Mouse (Mus musculus): ENCODE measurements around the gene Gm8439.

Gene Gm8439

GRCm38 (mm10) chr4:120602669-120603068 lies 14.1 kb downstream of the Gm8439 start:
- in situ Hi-C loops (cut with MboI; ENCODE audit: low pct_unique_long_range_greater_than_20kb in 1 of 2, low sequenced_read_pairs in 2 of 2, unreplicated experiment in 1 of 2), result no loop called here

GRCm38 (mm10) chr4:120606941-120607340 lies 18.4 kb downstream of the Gm8439 start:
- in situ Hi-C loops (cut with MboI; ENCODE audit: low pct_unique_long_range_greater_than_20kb in 1 of 2, low sequenced_read_pairs in 2 of 2, unreplicated experiment in 1 of 2), result no loop called here

DNA sequence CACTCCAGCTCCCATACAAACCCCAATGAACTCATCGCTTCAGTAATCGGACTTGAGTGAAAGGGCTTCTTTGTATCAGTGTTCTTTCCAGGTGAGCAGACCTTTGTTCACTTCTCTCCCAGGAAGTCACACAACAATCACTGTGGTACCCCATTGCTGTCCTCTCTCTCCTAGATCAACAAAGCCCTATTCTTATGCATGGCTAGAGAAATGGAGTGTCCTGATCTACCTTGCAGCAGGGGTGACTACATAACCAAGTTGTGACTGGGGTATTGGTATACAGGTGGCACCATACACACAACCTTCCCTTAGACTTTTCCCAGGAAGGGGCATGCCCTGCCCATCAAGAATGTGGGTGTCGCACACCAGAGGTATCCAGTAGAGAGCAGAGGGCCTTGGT lies 22.5 kb downstream of the Gm8439 start:
- in situ Hi-C loops (cut with MboI; ENCODE audit: low pct_unique_long_range_greater_than_20kb in 1 of 2, low sequenced_read_pairs in 2 of 2, unreplicated experiment in 1 of 2), result no loop called here

DNA sequence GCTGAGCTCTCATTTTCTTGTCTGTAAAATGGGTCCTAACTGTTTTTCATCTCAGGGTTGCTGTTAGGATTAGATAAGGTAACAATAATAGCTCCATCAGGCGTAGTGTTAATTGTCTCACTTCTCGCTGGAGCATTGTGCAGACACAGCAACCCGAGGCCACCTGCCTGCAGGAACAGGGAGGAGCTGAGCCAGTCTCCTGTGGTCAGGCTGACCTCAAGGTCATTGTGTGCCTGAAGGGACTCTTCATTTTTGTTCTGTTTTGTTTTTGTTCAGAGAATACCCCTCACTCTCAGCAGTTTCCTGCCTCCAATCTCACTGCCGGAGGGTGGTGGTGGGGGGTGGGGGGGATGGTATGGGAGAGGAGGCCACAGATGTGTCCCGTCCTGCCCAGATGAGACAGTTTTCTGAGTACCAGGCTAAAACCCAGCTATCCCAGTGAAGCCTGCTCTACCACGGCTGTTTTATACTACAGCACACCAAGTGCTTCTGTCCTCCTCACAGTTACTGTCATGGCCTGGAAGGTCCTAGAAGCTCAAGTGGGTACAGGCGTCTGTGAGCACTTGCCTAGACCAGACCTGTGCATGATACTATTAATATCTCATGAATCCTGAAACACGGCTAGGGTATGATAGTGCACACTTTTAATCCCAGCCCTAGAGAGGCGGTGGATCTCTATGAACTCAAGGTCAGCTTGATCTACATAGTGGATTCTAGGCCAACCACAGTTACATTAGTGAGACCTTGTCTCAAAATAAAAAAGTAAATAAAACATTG lies 23.9 kb downstream of the Gm8439 start:
- in situ Hi-C loops (cut with MboI; ENCODE audit: low pct_unique_long_range_greater_than_20kb in 1 of 2, low sequenced_read_pairs in 2 of 2, unreplicated experiment in 1 of 2), result no loop called here

- in situ Hi-C loops (cut with MboI; ENCODE audit: low pct_unique_long_range_greater_than_20kb in 1 of 2, low sequenced_read_pairs in 2 of 2, unreplicated experiment in 1 of 2), result no loop called here
These were observed 25.3 kb downstream of the Gm8439 start for GRCm38 (mm10) chr4:120613691-120614329.

GRCm38 (mm10) chr4:120614644-120615043 lies 26.1 kb downstream of the Gm8439 start:
- in situ Hi-C loops (cut with MboI; ENCODE audit: low pct_unique_long_range_greater_than_20kb in 1 of 2, low sequenced_read_pairs in 2 of 2, unreplicated experiment in 1 of 2), result no loop called here

DNA sequence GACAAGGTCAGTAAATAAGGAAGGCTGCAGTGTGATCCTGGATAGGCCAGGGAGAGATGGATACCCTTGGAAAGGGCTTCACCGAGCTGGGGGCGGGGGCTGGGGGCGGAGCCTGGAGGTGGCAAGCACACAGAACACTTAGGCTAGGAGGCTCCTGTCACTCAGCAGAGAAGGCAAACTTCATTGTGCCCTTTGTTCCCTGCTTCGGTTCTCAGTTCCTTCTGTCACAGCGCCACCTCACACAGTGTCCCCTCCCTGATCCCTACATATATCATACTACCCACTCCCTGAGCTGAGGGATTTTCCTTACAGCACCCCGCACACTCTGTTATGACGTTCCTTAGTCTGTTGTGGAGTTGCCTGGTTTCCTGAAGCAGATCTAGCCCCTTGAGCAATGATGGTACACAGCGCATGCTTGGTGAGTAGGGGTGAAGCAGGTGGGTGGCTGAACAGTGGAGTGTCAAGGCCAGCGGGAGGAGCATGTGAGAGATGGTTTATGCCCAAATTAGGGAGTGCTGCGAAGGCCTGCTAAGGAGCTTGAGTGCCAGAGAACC lies 27.1 kb downstream of the Gm8439 start:
- in situ Hi-C loops (cut with MboI; ENCODE audit: low pct_unique_long_range_greater_than_20kb in 1 of 2, low sequenced_read_pairs in 2 of 2, unreplicated experiment in 1 of 2), result no loop called here

- in situ Hi-C loops (cut with MboI; ENCODE audit: low pct_unique_long_range_greater_than_20kb in 1 of 2, low sequenced_read_pairs in 2 of 2, unreplicated experiment in 1 of 2), result no loop called here
These were observed 27.9 kb downstream of the Gm8439 start for GRCm38 (mm10) chr4:120616199-120617025.

- in situ Hi-C loops (cut with MboI; ENCODE audit: low pct_unique_long_range_greater_than_20kb in 1 of 2, low sequenced_read_pairs in 2 of 2, unreplicated experiment in 1 of 2), result no loop called here
These were observed 39.2 kb downstream of the Gm8439 start for GRCm38 (mm10) chr4:120627728-120628127.

DNA sequence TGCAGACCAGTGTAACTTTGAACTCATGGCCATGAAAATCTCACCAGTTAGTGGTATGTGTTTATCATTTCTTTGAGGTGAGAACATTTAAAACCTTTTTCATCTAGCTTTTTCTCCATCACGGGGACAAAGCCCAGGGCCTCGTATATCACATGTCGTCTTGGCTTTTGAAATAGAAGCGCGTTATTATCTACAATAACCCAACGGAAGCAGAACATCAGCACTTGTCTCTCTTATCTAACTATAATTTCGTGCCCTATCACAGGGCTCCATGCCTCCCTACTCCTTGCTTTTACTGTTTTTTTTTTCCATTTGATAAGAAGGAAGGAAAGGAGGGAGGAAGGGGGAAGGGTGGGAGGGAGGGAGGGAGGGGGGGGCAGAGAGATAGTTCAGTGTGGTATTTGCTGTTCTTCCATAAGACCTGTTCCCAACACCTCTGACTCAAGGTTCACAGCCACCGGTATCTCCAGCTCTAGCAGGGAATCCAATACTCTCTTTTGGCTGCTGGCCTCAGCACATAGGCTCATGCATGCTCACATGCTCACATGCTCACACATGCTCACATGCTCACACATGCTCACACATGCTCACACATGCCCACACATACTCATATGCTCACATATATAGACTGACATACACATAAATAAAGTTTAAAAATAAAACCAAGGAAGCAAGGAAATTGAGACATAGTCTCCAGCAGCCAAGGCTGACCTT lies 41.8 kb downstream of the Gm8439 start:
- in situ Hi-C loops (cut with MboI; ENCODE audit: low pct_unique_long_range_greater_than_20kb in 1 of 2, low sequenced_read_pairs in 2 of 2, unreplicated experiment in 1 of 2), result no loop called here

DNA sequence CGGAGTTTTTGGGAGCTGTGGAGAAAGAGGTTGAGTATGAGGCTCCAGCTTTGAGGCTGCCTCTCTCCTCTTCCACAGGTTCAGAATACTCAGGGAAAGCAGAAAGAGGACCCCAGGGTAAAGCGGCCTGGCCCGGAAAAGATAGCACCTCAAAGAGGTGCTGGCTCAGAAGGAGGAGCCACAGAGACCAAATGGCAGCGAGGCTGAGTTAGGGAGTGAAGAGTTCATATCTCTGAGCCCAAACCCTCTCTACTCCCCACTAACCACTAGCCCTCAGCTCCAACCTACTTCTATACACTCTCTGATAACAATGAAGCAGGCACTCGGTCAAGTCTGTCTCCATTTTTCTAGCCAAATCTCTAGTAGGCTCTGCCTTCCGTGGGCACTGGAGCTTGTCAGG lies 43.3 kb downstream of the Gm8439 start:
- in situ Hi-C loops (cut with MboI; ENCODE audit: low pct_unique_long_range_greater_than_20kb in 1 of 2, low sequenced_read_pairs in 2 of 2, unreplicated experiment in 1 of 2), result no loop called here

- in situ Hi-C loops (cut with MboI; ENCODE audit: low pct_unique_long_range_greater_than_20kb in 1 of 2, low sequenced_read_pairs in 2 of 2, unreplicated experiment in 1 of 2), result no loop called here
These were observed 46.8 kb downstream of the Gm8439 start for GRCm38 (mm10) chr4:120635351-120635750.

DNA sequence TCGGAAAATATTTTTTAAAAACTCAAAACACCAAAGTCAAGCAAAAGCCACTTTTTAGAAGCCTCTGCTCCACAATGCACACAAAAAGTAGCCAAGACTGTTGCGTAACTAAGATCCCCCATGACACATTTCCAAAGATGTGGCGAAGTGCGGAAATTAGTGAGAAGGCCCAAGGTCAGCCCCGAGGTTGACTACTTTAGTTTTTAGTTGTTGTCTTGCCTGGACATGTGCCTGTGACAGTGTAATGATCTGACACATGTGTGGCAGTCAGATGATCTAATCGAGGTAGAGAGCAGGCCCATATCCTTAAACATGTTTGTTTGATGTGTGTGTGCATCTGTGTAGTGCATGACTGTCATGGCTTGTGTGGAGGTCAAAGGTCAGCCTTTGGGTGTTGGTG lies 53.4 kb downstream of the Gm8439 start:
- in situ Hi-C loops (cut with MboI; ENCODE audit: low pct_unique_long_range_greater_than_20kb in 1 of 2, low sequenced_read_pairs in 2 of 2, unreplicated experiment in 1 of 2), result no loop called here

DNA sequence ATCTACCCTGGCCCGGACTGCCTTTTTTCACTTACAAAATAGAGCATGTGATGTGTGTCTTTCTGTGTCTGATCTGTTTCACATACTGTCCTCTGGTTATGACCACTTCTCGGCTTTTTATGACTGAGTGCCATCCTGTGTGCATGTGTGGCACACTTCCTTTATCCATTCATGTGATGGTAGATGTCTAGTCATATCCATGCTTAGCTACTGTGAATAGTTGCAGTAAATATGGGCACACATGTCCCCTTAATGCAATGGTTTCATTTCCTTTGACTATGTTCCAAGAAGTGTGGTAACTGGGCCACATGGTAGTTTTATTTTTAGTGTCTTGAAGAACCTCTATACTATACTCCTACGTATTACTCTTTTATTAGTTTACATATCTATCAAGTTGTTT lies 55.4 kb downstream of the Gm8439 start:
- in situ Hi-C loops (cut with MboI; ENCODE audit: low pct_unique_long_range_greater_than_20kb in 1 of 2, low sequenced_read_pairs in 2 of 2, unreplicated experiment in 1 of 2), result no loop called here

DNA sequence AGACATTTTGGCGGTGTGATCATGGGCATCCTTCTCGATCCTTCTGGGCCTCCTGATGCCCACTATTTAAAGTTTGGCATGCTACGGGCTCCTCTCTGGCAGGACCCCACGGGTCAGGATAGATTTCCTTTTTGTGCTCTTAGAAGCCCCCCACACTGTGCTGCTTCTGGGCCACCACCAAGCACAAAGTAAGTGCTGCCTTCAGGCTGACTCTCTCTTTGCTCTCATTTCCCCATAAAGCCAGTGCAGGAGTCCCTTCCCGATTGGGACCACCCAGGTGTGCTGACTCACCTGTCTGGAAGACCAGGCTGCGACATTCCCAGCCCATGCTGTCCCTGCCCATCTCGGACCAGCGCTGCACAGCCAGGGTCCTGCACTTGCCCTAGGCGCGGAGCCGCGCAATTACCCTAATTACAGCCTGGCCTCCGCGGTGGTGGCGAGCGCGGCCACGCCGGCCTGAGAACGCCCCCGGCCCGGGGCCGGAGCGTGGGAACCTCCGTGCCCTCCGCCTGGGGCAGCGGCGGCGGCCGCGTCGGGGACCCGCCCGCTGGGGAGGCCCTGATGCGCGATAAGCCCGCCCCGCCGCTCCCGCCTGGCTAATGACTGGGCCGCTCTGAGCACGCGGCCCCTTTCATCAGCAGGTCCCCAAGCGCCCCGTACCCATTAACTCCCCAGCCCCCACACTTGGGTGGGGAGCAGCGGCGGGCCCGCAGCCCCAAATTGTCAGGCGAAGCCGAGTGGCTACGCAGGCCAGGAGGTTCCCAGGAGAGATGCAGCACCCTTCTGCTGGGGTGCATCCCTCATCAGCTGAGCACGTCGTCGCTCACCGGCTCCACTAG lies 61.0 kb downstream of the Gm8439 start:
- in situ Hi-C loops (cut with MboI; ENCODE audit: low pct_unique_long_range_greater_than_20kb in 1 of 2, low sequenced_read_pairs in 2 of 2, unreplicated experiment in 1 of 2), result no loop called here

GRCm38 (mm10) chr4:120650208-120650592 lies 61.7 kb downstream of the Gm8439 start:
- in situ Hi-C loops (cut with MboI; ENCODE audit: low pct_unique_long_range_greater_than_20kb in 1 of 2, low sequenced_read_pairs in 2 of 2, unreplicated experiment in 1 of 2), result no loop called here

GRCm38 (mm10) chr4:120655898-120656297 lies 67.4 kb downstream of the Gm8439 start:
- in situ Hi-C loops (cut with MboI; ENCODE audit: low pct_unique_long_range_greater_than_20kb in 1 of 2, low sequenced_read_pairs in 2 of 2, unreplicated experiment in 1 of 2), result no loop called here
